Mouse (Mus musculus): Measurements from ENCODE around the gene Fance. TPM values are rescaled to one million over a fixed set of nuclear protein-coding genes. Genes with fewer than 3 reads are reported as not detected.

The Fance gene
- polyA plus RNA-seq, 1 experiment from 2014 or later = 27.8 TPM

DNA sequence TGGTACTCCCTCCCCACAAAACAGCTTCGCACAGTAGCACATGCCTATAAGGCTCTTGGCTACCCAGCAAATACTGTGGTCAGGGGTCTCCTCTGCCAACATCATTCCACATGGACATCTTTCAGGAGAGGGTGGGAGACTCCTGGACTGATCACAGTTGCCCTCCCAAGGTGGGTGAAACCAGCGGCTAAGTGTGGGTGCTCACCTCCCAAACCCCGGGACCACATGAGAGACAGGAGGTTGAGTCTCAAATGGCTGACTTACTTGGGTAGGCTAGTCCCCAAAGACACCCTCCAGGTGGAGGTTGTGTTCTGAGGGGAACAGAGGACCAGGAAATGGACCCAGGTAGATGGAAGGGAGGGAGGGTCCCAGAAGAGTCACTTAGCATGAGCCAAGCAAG lies 31.4 kb downstream of the Fance start:
- ATAC-seq (replicated peaks) = no peak
- H3K4me1 ChIP-seq = peaks cover 21% of the 10 kb centered on the region

DNA sequence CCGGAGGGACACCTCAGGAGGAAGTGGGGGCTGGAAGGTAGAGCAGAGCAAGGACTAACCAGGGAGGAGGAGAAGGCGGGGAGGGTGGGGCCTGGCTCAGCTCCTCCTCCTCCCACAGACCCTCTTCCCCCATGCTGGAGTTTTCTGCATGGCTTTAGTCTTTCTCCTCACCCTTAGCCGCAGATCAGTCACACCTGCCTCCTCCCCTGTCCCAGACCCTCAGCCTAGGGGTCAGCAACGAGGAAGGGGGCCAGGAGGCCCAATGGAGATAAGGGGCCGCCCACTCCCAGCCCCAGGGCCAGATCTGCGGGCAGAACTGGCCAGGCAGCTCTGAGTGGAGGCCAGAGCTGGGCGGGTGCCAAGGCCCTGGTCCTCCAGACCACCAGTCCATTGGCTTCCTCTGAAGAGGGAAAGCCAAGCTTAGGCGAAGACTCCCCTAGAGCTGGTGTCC lies 32.0 kb downstream of the Fance start:
- WGBS = 16% methylated on average over 8 of the region's 8 CpGs
- no peak overlapping the region for H3K9ac ChIP-seq
- no peaks in the 10 kb centered on the region for H3K9me3 ChIP-seq
- no peak overlapping the region for H3K27ac ChIP-seq
- H3K27me3 ChIP-seq (replicated peaks) = peaks cover 4% of the 10 kb centered on the region; the same call in 1 of the 2 replicates
- no peak overlapping the region for H3K4me2 ChIP-seq
- no peak overlapping the region for H3K4me3 ChIP-seq
- ATAC-seq (replicated peaks) = no peak
- H3K4me1 ChIP-seq = peaks cover 27% of the 10 kb centered on the region
- no peaks in the 10 kb centered on the region for H3K36me3 ChIP-seq (replicated peaks)

More for the DNA sequence above, 31.4 kb downstream of the Fance start:
- Histone ChIP-seq H3K9me3 (no peaks in the 10 kb centered on the region), H3K4me2 (no peak overlapping the region), H3K36me3 (replicated peaks) (no peaks in the 10 kb centered on the region), H3K9ac (no peak overlapping the region), H3K27me3 (replicated peaks) (peaks cover 4% of the 10 kb centered on the region; the same call in 1 of the 2 replicates), H3K27ac (no peak overlapping the region), H3K4me3 (no peak overlapping the region)
- WGBS = 65% methylated on average over 3 of the region's 3 CpGs

DNA sequence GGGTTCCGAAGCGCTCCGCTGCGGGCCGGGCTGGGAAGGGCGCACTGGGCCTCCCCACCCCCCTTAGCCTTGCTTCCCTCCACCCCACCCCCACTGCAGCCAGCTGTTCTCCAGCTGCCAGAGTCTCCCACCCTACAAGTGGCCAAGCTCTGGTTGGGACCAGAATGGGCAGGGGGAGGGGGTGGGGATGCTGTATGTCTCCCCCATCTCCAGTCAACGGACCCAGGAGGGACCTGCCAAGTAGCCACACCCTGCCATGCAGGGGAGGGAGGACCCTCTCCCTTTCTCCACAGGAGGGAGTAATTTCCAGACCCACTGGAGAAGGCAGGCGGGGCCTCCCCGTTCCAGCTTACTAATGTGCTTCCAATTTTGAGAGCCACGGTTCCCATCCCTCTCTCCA lies 32.6 kb downstream of the Fance start:
- no peak overlapping the region; the same call in 1 of the 2 replicates for H3K4me2 ChIP-seq
- 12% methylated on average over 10 of the region's 10 CpGs for WGBS

DNA sequence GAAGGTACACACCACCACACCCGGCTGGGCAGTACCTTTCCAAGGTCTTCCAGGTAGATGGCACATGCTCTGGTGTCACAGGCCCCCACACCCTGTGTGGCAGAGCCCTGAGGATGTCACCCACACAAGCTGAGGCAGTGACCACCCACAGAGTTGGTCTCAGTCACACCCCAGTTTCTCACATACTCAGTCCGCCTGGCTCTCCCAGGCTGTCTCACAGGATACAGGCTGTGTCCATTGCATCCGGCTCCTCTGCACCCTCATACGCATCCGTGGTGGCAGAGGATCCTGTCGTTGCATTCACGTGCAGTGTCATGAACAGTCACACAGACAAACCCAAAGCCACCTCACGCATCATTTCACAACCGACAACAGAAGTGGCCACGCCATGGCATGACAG lies 34.0 kb downstream of the Fance start:
- H3K4me2 ChIP-seq = no peak overlapping the region
- H3K27ac ChIP-seq = no peak overlapping the region
- peaks cover 14% of the 10 kb centered on the region for H3K27me3 ChIP-seq (replicated peaks)
- no peaks in the 10 kb centered on the region for H3K9me3 ChIP-seq
- WGBS = 77% methylated on average over 10 of the region's 10 CpGs
- peaks cover 31% of the 10 kb centered on the region for H3K4me1 ChIP-seq
- no peak overlapping the region for H3K4me3 ChIP-seq
- no peak overlapping the region for H3K9ac ChIP-seq
- no peaks in the 10 kb centered on the region for H3K36me3 ChIP-seq (replicated peaks)
- ATAC-seq (replicated peaks) = no peak

More for the DNA sequence above, 32.6 kb downstream of the Fance start:
- Histone ChIP-seq H3K36me3 (replicated peaks) (no peaks in the 10 kb centered on the region), H3K27ac (no peak overlapping the region), H3K4me1 (peaks cover 30% of the 10 kb centered on the region), H3K4me3 (no peak overlapping the region), H3K9ac (no peak overlapping the region), H3K9me3 (no peaks in the 10 kb centered on the region), H3K27me3 (replicated peaks) (peaks cover 4% of the 10 kb centered on the region)
- ATAC-seq (replicated peaks) = no peak

DNA sequence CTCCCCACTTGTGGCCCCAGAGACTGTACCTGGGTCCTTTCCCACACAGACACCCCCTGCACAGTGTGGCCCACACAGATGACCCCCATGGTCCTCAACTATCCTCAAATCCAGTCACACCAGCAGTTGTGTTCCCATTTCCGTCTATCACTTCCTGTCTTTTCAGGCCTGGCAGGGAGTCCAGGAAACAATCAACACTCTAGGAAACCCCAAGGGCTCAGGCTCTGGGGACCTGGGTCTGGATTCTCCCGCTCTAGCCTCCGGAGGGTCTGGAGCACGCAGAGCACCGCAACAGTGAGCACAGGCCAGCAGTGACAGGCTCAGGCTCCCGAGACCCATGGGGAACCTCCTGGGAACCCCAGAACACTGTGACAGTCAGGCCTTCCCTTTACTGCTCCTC lies 34.9 kb downstream of the Fance start:
- Histone ChIP-seq H3K4me2 (no peak overlapping the region), H3K4me3 (no peak overlapping the region), H3K4me1 (peaks cover 31% of the 10 kb centered on the region), H3K27me3 (replicated peaks) (peaks cover 19% of the 10 kb centered on the region), H3K9ac (no peak overlapping the region), H3K36me3 (replicated peaks) (no peaks in the 10 kb centered on the region), H3K27ac (no peak overlapping the region), H3K9me3 (no peaks in the 10 kb centered on the region)
- 64% methylated on average over 6 of the region's 6 CpGs for WGBS
- no peak for ATAC-seq (replicated peaks)

DNA sequence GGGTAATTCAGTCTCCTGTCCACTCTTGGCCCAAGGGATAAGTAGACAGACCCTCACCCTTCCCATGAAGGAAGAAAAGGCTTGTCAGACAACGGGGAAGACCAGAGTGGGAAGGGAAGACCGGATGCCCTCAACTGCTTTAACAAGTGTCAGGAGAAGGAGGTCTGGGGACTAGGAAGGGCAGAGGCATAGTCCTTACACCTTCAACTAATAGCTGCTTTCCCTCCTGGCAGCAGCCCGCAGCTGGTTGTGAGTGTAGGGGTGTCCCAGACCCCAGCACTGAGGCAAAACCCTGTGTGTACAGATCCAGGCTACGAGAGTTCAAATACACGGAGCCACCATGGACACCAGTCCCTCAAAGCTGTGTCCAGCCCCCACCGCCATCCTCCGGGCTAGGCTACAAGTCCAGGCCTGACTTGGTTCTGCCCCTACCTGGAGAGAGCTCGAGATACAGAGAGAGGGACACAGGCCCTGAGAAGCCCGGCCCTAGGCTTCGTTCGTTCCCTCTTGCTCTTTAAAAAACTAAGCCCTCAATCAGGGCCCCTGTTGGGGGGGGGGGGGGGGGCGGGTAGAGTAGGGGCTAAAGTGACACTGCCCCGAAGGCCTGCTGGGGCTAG lies 36.1 kb downstream of the Fance start:
- H3K9ac ChIP-seq = peak overlapping the region; percentile 44
- no peak overlapping the region for H3K27ac ChIP-seq
- peak overlapping the region; percentile 51 for H3K4me3 ChIP-seq
- H3K9me3 ChIP-seq = no peaks in the 10 kb centered on the region
- peaks cover 19% of the 10 kb centered on the region for H3K27me3 ChIP-seq (replicated peaks)
- H3K4me2 ChIP-seq = peak overlapping the region; percentile 94
- H3K36me3 ChIP-seq (replicated peaks) = no peaks in the 10 kb centered on the region
- WGBS = 14% methylated on average over 13 of the region's 13 CpGs
- H3K4me1 ChIP-seq = peaks cover 31% of the 10 kb centered on the region
- ATAC-seq (replicated peaks) = no peak

DNA sequence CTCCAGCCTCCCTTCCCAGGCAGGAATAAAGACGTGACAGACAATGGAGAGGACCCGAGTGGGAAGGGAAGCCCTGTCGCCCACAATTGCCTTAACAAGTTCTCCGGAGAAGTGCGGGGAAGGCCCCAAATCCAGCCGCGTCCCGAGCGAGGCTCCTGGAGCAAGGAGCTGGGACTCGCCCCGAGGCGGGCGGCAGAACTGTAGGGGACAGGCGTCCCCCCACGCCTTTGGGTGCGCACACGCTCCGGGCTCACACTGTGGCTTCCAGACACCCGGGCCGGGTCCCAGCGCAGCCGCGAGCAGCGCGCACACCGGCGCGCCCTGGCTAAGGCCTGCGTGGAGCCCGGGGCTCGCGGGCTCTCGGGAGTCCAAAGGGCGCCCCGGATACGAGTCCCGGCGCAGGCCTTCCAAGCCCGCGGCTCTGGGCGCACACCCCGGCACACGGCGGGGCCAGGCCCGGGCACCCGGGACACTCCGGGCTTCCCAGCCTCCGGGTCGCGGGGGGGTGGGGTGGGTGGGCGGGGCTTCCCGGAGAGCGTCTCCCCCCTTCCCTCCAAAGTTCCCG lies 36.7 kb downstream of the Fance start:
- 0% methylated on average over 40 of the region's 54 CpGs for WGBS
- peak overlapping the region; percentile 36 for H3K27ac ChIP-seq

DNA sequence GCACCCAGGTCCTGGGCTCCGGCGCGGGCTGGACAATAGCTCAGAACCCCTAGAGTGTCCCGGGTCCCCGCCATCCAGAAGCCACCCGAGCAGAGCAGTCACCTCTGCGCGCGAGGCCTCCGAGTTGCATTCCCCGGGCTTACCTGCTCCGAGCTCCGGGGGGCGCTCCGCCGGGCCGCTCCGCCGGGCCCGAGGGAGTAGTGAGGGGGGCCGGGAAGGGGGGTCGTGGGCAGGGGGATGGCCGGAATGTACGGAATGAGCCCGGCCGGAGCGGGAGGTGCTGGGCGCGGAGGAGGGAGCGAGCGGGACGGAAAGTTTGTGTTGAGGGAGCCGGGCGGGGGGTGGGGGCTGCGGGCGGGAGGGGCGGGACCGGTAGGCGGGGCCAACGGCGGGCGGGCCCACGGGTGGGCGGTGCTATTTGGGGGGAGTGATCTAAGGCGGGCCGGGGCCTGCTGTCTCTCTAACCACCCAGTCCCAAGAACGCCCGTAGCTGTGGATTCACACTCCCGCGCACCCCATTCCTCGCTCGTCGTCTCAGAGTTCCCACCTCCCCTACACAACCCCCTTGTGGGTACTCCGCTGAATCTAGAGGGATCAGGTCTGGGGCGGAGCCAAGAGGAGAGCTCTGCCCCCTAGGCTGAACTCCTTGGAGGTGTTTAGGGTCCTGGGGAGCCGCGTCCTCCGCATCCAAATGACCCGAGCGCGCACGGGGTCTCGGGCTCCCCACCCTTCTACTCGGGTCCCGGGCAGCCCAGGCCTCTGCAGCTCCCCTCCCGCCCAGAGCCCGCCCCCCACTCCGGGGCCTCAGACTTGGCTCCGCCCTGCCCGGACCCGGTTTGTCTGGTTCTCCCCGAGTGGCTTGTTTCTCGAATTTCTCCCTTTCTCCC lies 37.4 kb downstream of the Fance start, which contains the start of gene Tead3:
Gene Tead3, minus strand, starts transcription at position 352 of the 887 bp plus-strand sequence.
- peak; percentile 79 for ATAC-seq (replicated peaks)
- peak within 1 kb of the TSS; percentile 94 for H3K4me2 ChIP-seq
- H3K9me3 ChIP-seq = no peaks in the 10 kb centered on the region
- H3K36me3 ChIP-seq (replicated peaks) = no peaks in the 10 kb centered on the region
- H3K4me1 ChIP-seq = peaks cover 26% of the 10 kb centered on the region
- peak within 1 kb of the TSS; percentile 51 for H3K4me3 ChIP-seq
- under 1% methylated on average over 72 of the region's 73 CpGs for WGBS
- H3K27ac ChIP-seq = peak within 1 kb of the TSS; percentile 36
- H3K9ac ChIP-seq = peak within 1 kb of the TSS; percentile 44
- H3K27me3 ChIP-seq (replicated peaks) = peaks cover 19% of the 10 kb centered on the region

More for the DNA sequence above, 36.7 kb downstream of the Fance start:
- Histone ChIP-seq H3K9me3 (no peaks in the 10 kb centered on the region), H3K4me3 (peak overlapping the region; percentile 51), H3K36me3 (replicated peaks) (no peaks in the 10 kb centered on the region), H3K27me3 (replicated peaks) (peaks cover 19% of the 10 kb centered on the region), H3K4me2 (peak overlapping the region; percentile 94), H3K4me1 (peaks cover 31% of the 10 kb centered on the region), H3K9ac (peak overlapping the region; percentile 44)
- peak; percentile 38; the same call in 1 of the 2 replicates for ATAC-seq (replicated peaks)

DNA sequence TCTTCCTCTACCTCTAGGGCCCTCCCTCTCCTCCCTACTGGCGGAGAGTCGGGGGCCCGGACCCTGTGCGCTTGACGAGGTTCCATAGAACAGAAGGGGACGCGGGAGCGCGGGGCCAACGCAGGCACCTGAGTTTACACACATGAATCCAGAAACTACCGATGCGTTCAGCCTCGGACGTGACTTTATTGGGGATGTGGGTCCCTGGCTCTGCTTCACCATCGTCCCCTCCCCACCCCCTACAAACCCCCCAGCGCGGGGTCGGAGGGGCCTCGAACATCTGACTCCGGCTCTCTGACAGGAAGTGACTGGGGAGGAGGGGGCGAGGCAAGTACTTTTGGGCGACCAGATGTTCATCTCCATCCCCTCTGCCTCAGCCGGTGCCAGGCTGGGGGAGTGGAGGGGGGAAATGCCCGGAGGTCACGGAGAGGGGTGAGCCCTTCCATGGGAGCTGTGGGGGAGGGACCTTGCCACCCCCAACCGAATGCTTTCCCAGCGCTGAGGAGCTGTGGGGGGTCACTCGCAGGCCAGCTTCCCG lies 38.1 kb downstream of the Fance start:
- Histone ChIP-seq H3K4me1 (peaks cover 21% of the 10 kb centered on the region), H3K27ac (no peak overlapping the region), H3K27me3 (replicated peaks) (peaks cover 19% of the 10 kb centered on the region), H3K4me2 (peak overlapping the region; percentile 94), H3K4me3 (peak overlapping the region; percentile 51), H3K9ac (peak overlapping the region; percentile 37; the same call in 1 of the 2 replicates), H3K9me3 (no peaks in the 10 kb centered on the region), H3K36me3 (replicated peaks) (no peaks in the 10 kb centered on the region)
- WGBS = 1% methylated on average over 29 of the region's 29 CpGs
- ATAC-seq (replicated peaks) = no peak

DNA sequence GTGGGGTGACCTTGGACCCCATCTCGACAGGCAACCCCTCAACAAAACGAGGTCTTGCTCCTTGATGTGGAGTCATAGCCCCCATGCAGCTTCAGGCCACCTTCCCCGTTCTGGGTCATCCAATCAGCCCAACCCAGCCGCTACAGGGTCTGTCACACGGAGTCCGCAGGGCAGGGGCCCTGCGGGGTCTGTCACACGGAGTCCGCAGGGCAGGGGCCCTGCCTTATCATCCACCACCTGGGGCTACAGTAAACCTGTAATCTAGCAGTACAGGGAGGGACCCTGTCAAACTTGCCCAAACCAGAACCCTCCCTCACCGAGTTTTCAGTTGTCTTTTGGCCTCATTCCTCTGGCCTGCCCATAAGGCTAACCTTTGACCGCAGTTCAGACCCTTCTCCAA lies 38.7 kb downstream of the Fance start:
- no peaks in the 10 kb centered on the region for H3K9me3 ChIP-seq
- no peaks in the 10 kb centered on the region for H3K36me3 ChIP-seq (replicated peaks)
- H3K27ac ChIP-seq = no peak overlapping the region
- ATAC-seq (replicated peaks) = no peak
- H3K9ac ChIP-seq = no peak overlapping the region
- H3K4me3 ChIP-seq = no peak overlapping the region
- peaks cover 19% of the 10 kb centered on the region for H3K27me3 ChIP-seq (replicated peaks)
- WGBS = 23% methylated on average over 11 of the region's 11 CpGs
- H3K4me2 ChIP-seq = no peak overlapping the region
- peaks cover 21% of the 10 kb centered on the region for H3K4me1 ChIP-seq

DNA sequence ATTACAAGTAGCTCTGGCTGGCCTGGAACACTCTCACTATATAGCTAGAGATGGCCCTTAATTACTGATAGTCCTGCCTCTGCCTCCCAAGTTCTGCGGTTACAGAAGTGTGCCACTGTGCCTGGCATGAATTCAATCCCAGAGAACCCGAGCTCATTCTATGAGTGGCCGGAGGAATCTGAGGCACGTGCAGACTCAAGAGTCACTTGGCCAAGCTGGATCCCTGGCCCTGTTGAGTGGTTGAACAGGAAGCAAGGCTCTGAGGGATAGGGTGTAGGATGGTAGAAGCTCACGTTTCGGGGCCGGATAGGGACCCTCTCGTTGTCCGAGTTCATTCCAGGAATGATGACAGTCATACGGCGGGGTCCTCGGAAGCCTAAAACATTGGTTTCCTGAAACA lies 42.6 kb downstream of the Fance start:
- H3K4me3 ChIP-seq = no peak overlapping the region
- no peak overlapping the region for H3K9ac ChIP-seq
- WGBS = 84% methylated on average over 12 of the region's 12 CpGs
- H3K27ac ChIP-seq = no peak overlapping the region
- H3K9me3 ChIP-seq = no peaks in the 10 kb centered on the region
- H3K4me2 ChIP-seq = no peak overlapping the region
- no peaks in the 10 kb centered on the region for H3K36me3 ChIP-seq (replicated peaks)
- H3K27me3 ChIP-seq (replicated peaks) = peaks cover 38% of the 10 kb centered on the region
- no peak for ATAC-seq (replicated peaks)
- H3K4me1 ChIP-seq = peaks cover 9% of the 10 kb centered on the region

All from midbrain, embryonic 15.5 days (tissue).